Mouse (Mus musculus): ENCODE results near the gene Dtx4. TPM values are rescaled to one million over a fixed set of nuclear protein-coding genes. Genes with fewer than 3 reads are reported as not detected.
"Not testable (repeated sequence)": the region's sequence is repeated elsewhere in the genome, so short reads cannot be mapped to it uniquely, and the experiment has no call there.

Dtx4 gene
- polyA plus RNA-seq (2016; fragmentation: Nextera tagmentation; extraction: Ambion mirVana), result 54.9 and 59.2 TPM in 2 replicates

GRCm38 (mm10) chr19:12501370-12502347, at the start of gene Dtx4:
Dtx4 (minus strand) TSS chr19:12501454.
- Histone ChIP-seq H3K36me3 (peaks cover 25% of the 10 kb centered on the region), H3K4me1 (peaks cover 46% of the 10 kb centered on the region), H3K27me3 (ENCODE audit: low read depth, poor library complexity, severe bottlenecking) (no peaks in the 10 kb centered on the region), H3K9me3 (replicated peaks) (no peaks in the 10 kb centered on the region), H3K4me3 (peak within 1 kb of the TSS; percentile 96), H3K27ac (replicated peaks) (peak within 1 kb of the TSS; percentile 99)
- DNase-seq (ENCODE audit: low spot score), result peak; percentile 95
- under 1% methylated on average over 80 of the region's 80 CpGs for WGBS

DNA sequence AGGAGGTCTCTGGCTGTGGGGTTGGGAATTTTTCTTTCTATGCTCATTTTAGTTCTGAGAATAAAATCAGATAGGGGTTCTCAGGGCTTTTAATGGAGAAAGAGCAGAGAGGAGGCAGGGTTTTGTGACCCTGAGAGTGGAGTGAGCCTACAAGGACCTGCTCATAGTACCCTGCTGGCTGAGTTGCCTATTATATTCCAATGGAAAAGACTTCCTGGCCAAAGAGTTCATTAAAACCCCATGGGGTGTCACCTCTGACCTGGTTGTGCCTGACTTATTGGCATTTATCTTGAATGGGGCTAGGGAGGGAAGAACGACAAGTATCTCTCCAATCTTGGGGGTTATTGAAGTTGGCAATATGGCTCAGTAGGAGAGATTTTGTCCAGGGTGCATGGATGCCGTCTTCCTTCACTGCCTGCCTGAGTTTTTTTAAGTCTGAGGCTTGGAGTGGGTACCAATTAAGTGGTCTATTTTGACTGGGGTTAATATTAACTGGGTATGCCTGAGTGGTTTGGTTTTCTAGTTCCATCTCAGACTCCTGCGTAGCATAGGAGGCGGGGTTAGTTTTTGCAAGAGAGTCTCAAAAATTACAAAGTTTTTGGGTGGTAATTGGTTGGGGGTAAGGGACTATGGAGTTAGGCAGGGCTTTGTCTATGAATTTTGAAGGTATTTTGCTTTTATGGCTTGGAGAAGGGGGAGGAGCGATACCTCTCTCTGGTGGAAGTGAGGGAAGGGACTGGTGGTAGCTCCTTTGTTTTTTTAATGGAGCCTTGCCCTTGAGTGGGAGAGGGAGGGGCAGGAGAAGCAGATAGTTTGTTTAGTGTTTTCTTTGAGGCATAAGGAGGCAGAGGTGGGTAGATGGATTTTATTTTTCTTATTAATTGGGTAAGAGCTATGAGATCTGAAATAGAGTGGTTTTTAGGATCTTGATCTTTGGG, 49.0 kb upstream of the Dtx4 start:
- Histone ChIP-seq H3K4me3 (no peak overlapping the region), H3K27ac (replicated peaks) (no peak overlapping the region), H3K9me3 (replicated peaks) (no peaks in the 10 kb centered on the region), H3K4me1 (no peaks in the 10 kb centered on the region), H3K36me3 (no peaks in the 10 kb centered on the region), H3K27me3 (ENCODE audit: low read depth, poor library complexity, severe bottlenecking) (no peaks in the 10 kb centered on the region)
- WGBS, result 78% methylated on average over 5 of the region's 5 CpGs
- no peak for DNase-seq (ENCODE audit: low spot score)

- WGBS, result 83% methylated on average over 5 of the region's 5 CpGs
- Histone ChIP-seq H3K4me1 (no peaks in the 10 kb centered on the region), H3K9me3 (replicated peaks) (no peaks in the 10 kb centered on the region), H3K36me3 (no peaks in the 10 kb centered on the region), H3K4me3 (no peak overlapping the region), H3K27ac (replicated peaks) (no peak overlapping the region), H3K27me3 (ENCODE audit: low read depth, poor library complexity, severe bottlenecking) (no peaks in the 10 kb centered on the region)
- no peak for DNase-seq (ENCODE audit: low spot score)
Observed at GRCm38 (mm10) chr19:12549166-12549565, 47.9 kb upstream of the Dtx4 start.

GRCm38 (mm10) chr19:12545440-12545839, 44.2 kb upstream of the Dtx4 start, which contains the start of gene Fam111a:
Fam111a (plus strand) TSS chr19:12545740.
- DNase-seq (ENCODE audit: low spot score); H3K4me3 ChIP-seq; H3K27me3 ChIP-seq (ENCODE audit: low read depth, poor library complexity, severe bottlenecking); H3K4me1 ChIP-seq; H3K36me3 ChIP-seq; H3K9me3 ChIP-seq (replicated peaks); H3K27ac ChIP-seq (replicated peaks): not testable (repeated sequence)
- WGBS, result 95% methylated on average over 11 of the region's 11 CpGs

DNA sequence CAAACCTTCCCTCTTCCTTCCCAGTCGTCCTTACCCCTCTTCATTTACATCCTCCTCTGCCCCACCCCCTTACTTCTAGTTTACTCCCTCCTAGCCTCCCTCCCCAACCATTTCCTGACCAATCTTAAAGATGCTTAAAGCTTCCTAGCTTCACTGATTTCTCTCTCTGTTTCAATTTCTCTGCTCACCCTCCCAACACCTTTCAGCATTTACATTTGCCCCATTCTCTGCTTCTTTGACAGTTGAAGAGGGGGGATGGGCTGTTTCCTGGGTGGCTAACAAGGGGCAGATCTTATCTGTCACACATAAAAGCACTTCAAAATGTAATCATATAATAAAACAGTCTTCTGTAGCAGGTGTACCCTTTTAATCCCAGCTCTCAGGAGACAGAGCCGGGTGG, 40.4 kb upstream of the Dtx4 start:
- H3K4me3 ChIP-seq, result no peak overlapping the region
- H3K36me3 ChIP-seq, result no peaks in the 10 kb centered on the region
- no peaks in the 10 kb centered on the region for H3K9me3 ChIP-seq (replicated peaks)
- no peaks in the 10 kb centered on the region for H3K27me3 ChIP-seq (ENCODE audit: low read depth, poor library complexity, severe bottlenecking)
- DNase-seq (ENCODE audit: low spot score), result no peak
- H3K27ac ChIP-seq (replicated peaks), result no peak overlapping the region
- WGBS, result 40% methylated on average over 2 of the region's 2 CpGs
- no peaks in the 10 kb centered on the region for H3K4me1 ChIP-seq

GRCm38 (mm10) chr19:12540727-12541126, 39.5 kb upstream of the Dtx4 start:
- H3K9me3 ChIP-seq (replicated peaks), result no peaks in the 10 kb centered on the region
- 77% methylated on average over 3 of the region's 3 CpGs for WGBS

DNA sequence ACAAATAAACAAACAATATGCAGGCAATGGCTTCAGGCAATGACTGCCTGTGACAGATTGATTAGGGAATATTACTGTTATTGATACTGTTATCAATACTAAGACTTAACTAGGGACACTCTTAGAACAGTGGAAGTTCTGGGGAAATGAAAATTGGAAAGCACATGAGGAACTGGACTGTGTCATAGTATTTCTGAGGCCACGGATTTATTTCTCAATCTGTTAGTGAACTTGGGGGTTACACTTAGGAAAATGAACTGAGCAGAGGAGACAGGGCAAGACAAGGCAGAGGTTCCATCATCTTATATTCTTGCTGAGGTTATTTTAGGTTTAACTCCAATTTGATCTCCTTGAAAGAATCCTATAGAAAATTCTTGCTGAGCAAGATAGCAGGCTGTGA, 38.7 kb upstream of the Dtx4 start:
- H3K9me3 ChIP-seq (replicated peaks), result no peaks in the 10 kb centered on the region
- 80% methylated on average over 1 of the region's 1 CpGs for WGBS
- no peak for DNase-seq (ENCODE audit: low spot score)
- no peaks in the 10 kb centered on the region for H3K36me3 ChIP-seq
- H3K4me1 ChIP-seq, result no peaks in the 10 kb centered on the region
- H3K4me3 ChIP-seq, result no peak overlapping the region
- no peaks in the 10 kb centered on the region for H3K27me3 ChIP-seq (ENCODE audit: low read depth, poor library complexity, severe bottlenecking)
- no peak overlapping the region for H3K27ac ChIP-seq (replicated peaks)

More at GRCm38 (mm10) chr19:12540727-12541126, 39.5 kb upstream of the Dtx4 start:
- no peak for DNase-seq (ENCODE audit: low spot score)
- Histone ChIP-seq H3K36me3 (no peaks in the 10 kb centered on the region), H3K4me3 (no peak overlapping the region), H3K27ac (replicated peaks) (no peak overlapping the region), H3K27me3 (ENCODE audit: low read depth, poor library complexity, severe bottlenecking) (no peaks in the 10 kb centered on the region), H3K4me1 (no peaks in the 10 kb centered on the region)

- no peaks in the 10 kb centered on the region for H3K9me3 ChIP-seq (replicated peaks)
- no peaks in the 10 kb centered on the region for H3K36me3 ChIP-seq
- no peak overlapping the region for H3K27ac ChIP-seq (replicated peaks)
- H3K27me3 ChIP-seq (ENCODE audit: low read depth, poor library complexity, severe bottlenecking), result no peaks in the 10 kb centered on the region
- DNase-seq (ENCODE audit: low spot score), result no peak
- H3K4me1 ChIP-seq, result no peaks in the 10 kb centered on the region
- H3K4me3 ChIP-seq, result no peak overlapping the region
Observed at GRCm38 (mm10) chr19:12537168-12537567, 35.9 kb upstream of the Dtx4 start.

- H3K27ac ChIP-seq (replicated peaks), result no peak overlapping the region
- H3K4me1 ChIP-seq, result no peaks in the 10 kb centered on the region
- no peak for DNase-seq (ENCODE audit: low spot score)
- no peak overlapping the region for H3K4me3 ChIP-seq
- WGBS, result 60% methylated on average over 4 of the region's 4 CpGs
- no peaks in the 10 kb centered on the region for H3K9me3 ChIP-seq (replicated peaks)
- no peaks in the 10 kb centered on the region for H3K36me3 ChIP-seq
- H3K27me3 ChIP-seq (ENCODE audit: low read depth, poor library complexity, severe bottlenecking), result no peaks in the 10 kb centered on the region
Observed at GRCm38 (mm10) chr19:12523377-12523776, 22.1 kb upstream of the Dtx4 start.

DNA sequence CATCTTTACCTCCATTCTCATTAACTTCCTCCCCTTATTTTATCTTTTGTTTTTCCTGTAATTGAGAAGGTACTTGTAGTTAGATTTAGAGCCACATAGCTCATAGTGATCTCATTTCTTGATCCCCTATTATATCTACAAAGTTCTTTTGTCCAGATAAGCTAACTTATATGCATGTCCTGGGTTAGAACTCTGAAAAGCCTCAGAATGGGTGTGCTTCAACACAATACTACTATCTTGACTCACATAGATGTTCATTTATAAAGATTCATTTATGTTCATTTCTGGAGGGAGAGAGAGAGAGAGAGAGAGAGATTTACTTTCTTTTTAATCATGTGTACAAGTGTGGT, 17.3 kb upstream of the Dtx4 start:
- peak overlapping the region; percentile 61 for H3K4me3 ChIP-seq
- peak overlapping the region; percentile 89; the same call in 1 of the 2 replicates for H3K27ac ChIP-seq (replicated peaks)
- no peaks in the 10 kb centered on the region for H3K9me3 ChIP-seq (replicated peaks)
- H3K36me3 ChIP-seq, result no peaks in the 10 kb centered on the region
- H3K27me3 ChIP-seq (ENCODE audit: low read depth, poor library complexity, severe bottlenecking), result no peaks in the 10 kb centered on the region
- DNase-seq (ENCODE audit: low spot score), result no peak
- H3K4me1 ChIP-seq, result no peaks in the 10 kb centered on the region

DNA sequence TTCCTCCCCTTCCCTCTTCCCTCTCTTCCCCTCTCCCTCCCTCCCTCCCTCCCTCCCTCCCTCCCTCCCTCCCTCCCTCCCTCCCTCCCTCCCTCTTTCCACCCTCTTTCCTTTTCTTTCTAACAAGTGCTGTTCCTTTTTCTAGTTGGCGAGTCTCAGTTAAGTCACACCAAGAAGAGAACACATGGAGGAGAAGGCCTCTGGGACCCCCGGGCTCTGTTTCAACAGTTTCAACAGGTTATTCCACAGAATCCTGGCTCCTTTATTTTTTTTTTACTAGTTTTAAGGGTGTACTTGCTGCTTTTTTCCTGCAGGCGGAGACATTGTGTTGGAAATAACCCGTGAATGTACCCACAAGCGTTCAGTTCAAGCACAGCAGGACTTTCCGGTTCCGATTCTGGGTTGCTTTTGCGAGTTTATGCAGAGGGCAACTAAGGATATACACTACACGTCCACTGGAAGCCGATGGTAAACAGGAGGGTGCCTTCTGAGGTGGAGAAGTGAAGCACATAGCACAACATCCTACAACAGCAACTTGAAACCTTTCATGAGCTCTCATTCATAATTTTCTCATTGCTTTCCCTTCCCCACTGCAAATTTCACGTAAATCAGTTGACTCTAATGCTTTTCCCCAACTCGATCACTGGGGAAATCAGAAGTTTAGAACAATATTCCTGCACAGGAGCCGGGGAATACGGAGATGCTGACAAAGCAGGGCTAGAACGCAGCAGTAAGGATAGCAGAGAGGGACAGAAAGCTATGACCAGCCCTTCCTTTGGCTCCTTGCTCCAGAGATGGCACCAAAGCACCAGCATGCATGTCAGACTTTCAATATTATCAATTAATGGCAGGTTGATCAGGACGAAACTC, 16.7 kb upstream of the Dtx4 start:
- Histone ChIP-seq H3K27me3 (ENCODE audit: low read depth, poor library complexity, severe bottlenecking) (no peaks in the 10 kb centered on the region), H3K27ac (replicated peaks) (peak overlapping the region; percentile 89)
- 2% methylated on average over 16 of the region's 16 CpGs for WGBS

DNA sequence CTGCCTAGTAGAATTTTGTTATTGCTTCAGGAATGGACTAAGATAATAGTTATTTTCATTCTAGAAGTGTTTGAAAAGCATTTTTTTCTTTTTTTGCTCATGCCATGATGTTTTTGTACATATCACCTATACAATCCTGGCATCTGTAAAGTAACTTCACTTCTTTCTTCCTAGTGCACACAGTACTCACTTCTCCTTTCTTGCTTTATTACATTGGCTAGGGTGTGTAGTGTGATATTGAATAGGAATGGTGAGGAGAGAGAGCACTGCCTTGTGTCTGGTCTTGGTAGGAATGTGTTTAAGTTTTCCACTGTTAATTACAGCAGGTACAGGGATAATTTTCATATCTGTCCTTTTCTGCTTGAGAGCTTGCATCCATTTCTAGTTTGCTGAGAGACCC, 13.4 kb upstream of the Dtx4 start:
- Histone ChIP-seq H3K4me1 (no peaks in the 10 kb centered on the region), H3K4me3 (no peak overlapping the region), H3K36me3 (no peaks in the 10 kb centered on the region), H3K9me3 (replicated peaks) (no peaks in the 10 kb centered on the region), H3K27me3 (ENCODE audit: low read depth, poor library complexity, severe bottlenecking) (no peaks in the 10 kb centered on the region), H3K27ac (replicated peaks) (no peak overlapping the region)
- DNase-seq (ENCODE audit: low spot score), result no peak

More for the DNA sequence above, 16.7 kb upstream of the Dtx4 start:
- Histone ChIP-seq H3K36me3 (no peaks in the 10 kb centered on the region), H3K9me3 (replicated peaks) (no peaks in the 10 kb centered on the region), H3K4me1 (no peaks in the 10 kb centered on the region), H3K4me3 (peak overlapping the region; percentile 61)
- DNase-seq (ENCODE audit: low spot score), result peak; percentile 62

Data from midbrain, embryonic 10.5 days (tissue).